Mouse (Mus musculus): ENCODE measurements around the gene Qtrt2.

The Qtrt2 gene

GRCm38 (mm10) chr16:43816321-43816720 is 110.3 kb downstream of the Qtrt2 start:
- no peak for DNase-seq (ENCODE audit: low spot score in 2 of 2)

GRCm38 (mm10) chr16:43814644-43815043 is 112.0 kb downstream of the Qtrt2 start:
- no peak for DNase-seq (ENCODE audit: low spot score in 2 of 2)

Measured in right cerebral cortex, adult 2 months (tissue).